Mouse (Mus musculus) spleen, embryonic (tissue): ENCODE data around the gene Slc35d2.
"Not testable (repeated sequence)": the region's sequence is repeated elsewhere in the genome, so short reads cannot be mapped to it uniquely, and the experiment has no call there.

Experiments
- CTCF ChIA-PET: fragments of 350-600 bp; sonication (Branson Sonifier 250); formaldehyde crosslinking; loops from one replicate; lab custom pipeline; 2022; lab: Charles Lee

Gene Slc35d2

DNA sequence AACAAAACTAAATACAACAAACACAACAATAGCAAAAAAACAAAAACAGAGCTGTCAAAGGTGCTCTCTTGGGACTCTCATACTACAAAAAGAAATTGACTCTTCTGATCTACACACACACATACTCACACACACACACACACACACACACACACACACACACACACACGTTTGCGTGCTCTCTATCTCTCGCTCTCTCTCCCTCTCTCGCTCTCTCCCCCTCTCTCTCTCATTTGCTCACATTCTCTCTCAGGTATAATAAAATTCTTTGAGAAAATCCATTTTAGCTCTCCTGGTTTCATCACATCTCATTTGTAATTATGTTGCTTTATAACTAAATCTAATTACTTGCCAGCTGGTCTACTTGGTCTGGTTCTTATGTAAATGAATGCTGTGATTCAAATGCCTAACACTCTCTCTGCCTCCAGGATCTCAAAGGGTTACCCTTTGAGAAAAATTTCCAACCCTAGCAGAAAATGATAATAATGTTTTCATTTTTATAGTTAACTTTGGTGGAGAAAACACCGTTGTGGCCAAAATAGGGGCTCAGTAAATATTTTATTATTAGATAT lies 68.1 kb downstream of the Slc35d2 start:
- CTCF ChIA-PET: interaction anchor here (0.7 kb wide), 1 partner anchor 347 kb away, joined by 7 read pairs; no protein-coding TSS in a partner anchor

DNA sequence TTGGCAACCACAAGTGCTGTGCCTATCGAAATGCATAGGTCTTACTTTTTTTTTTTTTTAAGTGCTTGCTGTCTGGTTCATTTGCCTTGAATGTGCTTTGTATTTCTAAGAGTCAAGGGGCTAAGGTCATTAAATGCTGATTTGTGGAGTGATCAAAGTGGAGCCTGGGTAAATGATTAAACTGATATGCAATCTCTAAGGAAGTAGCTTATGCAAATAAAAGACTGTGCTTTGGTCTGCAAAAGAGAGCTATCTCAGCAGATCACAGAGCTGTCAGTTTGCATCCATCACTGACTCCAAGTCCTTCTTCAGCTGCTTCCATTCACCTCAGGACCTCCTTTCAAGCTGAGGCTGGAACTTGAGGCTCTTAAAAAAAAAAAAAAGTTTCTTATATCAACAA lies 75.2 kb downstream of the Slc35d2 start:
- CTCF ChIA-PET: no interaction called here

DNA sequence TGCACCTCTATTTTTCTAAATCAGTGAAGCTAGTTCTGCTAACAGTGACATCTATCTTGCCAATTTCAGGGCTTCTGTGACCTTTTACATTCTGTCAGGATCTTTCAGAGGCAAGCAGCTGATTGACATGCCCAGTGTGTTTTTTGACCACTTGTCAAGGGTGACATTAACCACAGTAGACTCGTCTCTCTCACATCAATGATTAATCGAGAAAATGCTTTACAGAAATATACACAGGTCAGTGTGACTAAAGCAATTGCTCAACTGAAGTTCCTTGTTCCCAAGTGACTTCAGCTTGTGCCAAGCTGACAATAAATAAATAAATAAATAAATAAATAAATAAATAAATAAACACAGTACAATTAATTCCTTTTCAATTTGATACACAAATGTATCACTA lies 76.9 kb downstream of the Slc35d2 start:
- CTCF ChIA-PET: not testable (repeated sequence)

DNA sequence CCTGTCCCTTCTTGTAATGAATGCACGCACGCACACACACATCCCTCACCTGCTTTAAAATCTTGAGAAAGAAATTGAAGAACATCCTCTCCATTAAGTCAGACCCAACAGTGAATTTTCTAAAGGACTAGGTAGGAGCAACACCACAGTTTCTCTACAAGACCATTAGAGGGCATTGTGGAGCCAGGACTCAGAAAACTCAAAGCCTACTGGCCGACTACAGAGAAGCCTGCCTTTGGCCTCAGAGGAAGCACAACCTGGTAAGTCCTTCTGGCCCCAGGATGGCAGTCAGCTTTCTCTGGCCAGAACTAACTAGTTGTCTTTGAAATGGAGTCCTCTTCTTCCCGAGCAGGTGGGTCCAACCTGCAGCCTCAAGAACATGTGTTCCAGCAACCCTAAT lies 78.3 kb downstream of the Slc35d2 start:
- CTCF ChIA-PET: no interaction called here

DNA sequence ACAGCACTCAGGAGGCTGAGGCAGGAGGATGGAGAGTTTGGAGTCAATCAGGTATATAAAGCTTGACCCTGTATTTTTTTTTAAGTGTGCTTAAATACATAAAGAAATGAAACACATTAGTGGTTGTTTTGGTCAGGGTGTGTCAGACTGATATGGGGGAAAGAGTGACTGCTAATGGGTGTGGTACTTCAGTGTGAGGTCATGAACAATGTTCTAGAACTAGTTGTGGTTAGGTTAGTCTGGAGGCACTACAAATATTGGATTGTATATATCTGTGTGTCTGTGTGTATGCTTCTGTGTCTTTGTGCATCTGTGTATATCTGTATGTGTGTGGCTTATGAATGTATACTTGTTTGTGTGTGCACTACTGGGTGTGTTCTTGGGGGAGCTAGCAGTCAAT lies 79.6 kb downstream of the Slc35d2 start:
- CTCF ChIA-PET: no interaction called here

DNA sequence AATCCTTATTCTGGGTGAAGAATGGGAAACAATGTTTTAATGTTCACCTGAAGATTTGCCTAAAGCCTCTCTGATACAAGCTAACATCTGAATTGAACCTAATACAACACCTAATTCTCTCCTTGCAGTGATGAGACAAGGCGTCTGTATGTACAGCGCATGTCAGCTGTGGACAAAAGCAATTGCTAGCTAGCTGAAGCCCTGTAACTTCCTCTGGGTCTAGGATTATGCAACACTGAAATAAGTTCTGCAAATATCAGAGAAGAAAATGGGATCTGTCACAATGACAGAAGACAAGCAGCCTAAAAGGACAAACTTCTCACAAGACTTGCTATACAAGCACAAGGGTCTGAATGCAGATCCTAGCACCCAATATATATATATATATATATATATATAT lies 80.7 kb downstream of the Slc35d2 start:
- CTCF ChIA-PET: no interaction called here
